Mouse (Mus musculus): ENCODE data around the gene Iqcg. TPM values are rescaled to one million over a fixed set of nuclear protein-coding genes. Genes with fewer than 3 reads are reported as not detected.

The Iqcg gene
- polyA plus RNA-seq, 1 experiment, result 1.7 TPM

DNA sequence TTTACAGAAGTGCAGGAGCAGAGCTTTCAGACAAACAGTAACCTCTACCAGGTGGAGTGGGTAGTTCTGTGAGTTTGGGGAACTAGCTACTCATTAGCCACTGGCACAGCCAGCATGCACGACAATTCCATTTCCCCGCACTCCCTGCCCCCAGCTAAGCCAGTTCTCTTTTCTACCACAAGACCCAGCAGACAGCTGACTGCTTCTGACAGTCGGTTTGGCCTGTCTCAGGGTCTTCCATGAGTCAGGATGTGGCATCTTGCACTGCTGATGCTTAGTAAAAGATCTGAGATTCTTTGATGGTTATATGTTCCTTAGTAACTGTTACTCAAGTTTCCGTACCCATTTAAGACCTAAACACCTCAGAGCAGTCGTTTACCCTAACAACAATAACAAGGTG lies 83.5 kb downstream of the Iqcg start:
- no peak for DNase-seq
- Histone ChIP-seq H3K4me3 (replicated peaks; ENCODE audit: insufficient read depth, low read depth, low read length) (no peak overlapping the region), H3K27ac (ENCODE audit: insufficient read depth, low read length) (no peak overlapping the region), H3K27me3 (ENCODE audit: control insufficient read depth, insufficient read depth, low read length) (no peaks in the 10 kb centered on the region), H3K4me1 (ENCODE audit: control insufficient read depth, insufficient read depth, low read length) (no peaks in the 10 kb centered on the region)
- TF ChIP-seq POLR2A (IDR thresholded peaks at IDR 0.05; ENCODE audit: borderline replicate concordance, insufficient read depth, low read length) (no peak), CTCF (IDR thresholded peaks at IDR 0.05; ENCODE audit: borderline replicate concordance, insufficient read depth, low read depth, low read length) (no peak)
- 68% methylated on average over 5 of the region's 5 CpGs for WGBS

Other genes starting within 250 kb of the Iqcg start
- gene Smbd1, start 245.7 kb downstream of the Iqcg start, polyA plus RNA-seq (2012; rRNA removed), result not detected in 2 replicates
- 52.5 and 53.7 TPM in 2 replicates for gene Fyttd1, start 178.7 kb downstream of the Iqcg start, polyA plus RNA-seq (2012; rRNA removed)
- gene Rubcn, start 178.5 kb downstream of the Iqcg start, polyA plus RNA-seq (2012; rRNA removed), result 71.9 and 73.4 TPM in 2 replicates
- gene Lrch3, start 142.1 kb downstream of the Iqcg start, polyA plus RNA-seq (2012; rRNA removed), result 56.1 and 56.7 TPM in 2 replicates
- 590 and 665 TPM in 2 replicates for gene Rpl35a, start 235 bp upstream of the Iqcg start, polyA plus RNA-seq (2012; rRNA removed)
- gene Lmln, start 6.3 kb upstream of the Iqcg start, polyA plus RNA-seq (2012; rRNA removed), result 12.2 and 14.1 TPM in 2 replicates
- gene Osbpl11, start 128.9 kb upstream of the Iqcg start, polyA plus RNA-seq (2012; rRNA removed), result 12.5 and 12.8 TPM in 2 replicates
- 21.9 and 24.8 TPM in 2 replicates for gene Snx4, start 195.2 kb upstream of the Iqcg start, polyA plus RNA-seq (2012; rRNA removed)

All from cerebellum, adult 2 months (tissue).